Mouse (Mus musculus): ENCODE measurements around the gene Itgav. TPM values are rescaled to one million over a fixed set of nuclear protein-coding genes. Genes with fewer than 3 reads are reported as not detected.
A peak's percentile ranks its signal among the peaks of the same experiment; 100 is the strongest.
"Not testable (repeated sequence)": the region's sequence is repeated elsewhere in the genome, so short reads cannot be mapped to it uniquely, and the experiment has no call there.

Gene Itgav
- polyA plus RNA-seq, 1 experiment from 2014 or later: 75.3 TPM

DNA sequence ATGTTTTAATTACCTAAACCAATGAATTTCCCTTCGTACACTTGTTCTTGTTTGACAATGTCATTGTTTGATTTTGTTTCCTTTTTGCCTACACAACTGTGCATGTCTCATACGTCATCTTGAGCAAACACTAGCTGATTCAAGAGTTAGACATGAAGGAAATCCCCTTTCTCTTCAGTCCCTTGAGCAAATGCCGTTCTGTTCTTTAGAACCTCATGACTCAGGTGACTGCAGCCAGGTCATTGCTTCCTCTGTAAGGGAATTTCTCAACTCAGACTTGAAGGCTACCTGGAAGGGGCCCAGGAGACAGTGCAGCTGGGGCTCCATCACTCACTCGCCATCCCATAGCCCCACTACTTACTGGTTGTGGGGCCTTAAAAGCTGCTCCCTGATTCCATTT lies 23.5 kb upstream of the Itgav start:
- 34% methylated on average over 4 of the region's 4 CpGs for WGBS
- H3K36me3 ChIP-seq (ENCODE audit: control insufficient read depth, insufficient read depth, low read length): no peaks in the 10 kb centered on the region
- H3K27me3 ChIP-seq (ENCODE audit: control insufficient read depth, insufficient read depth, low read depth, low read length): no peaks in the 10 kb centered on the region
- no peak overlapping the region for H3K4me2 ChIP-seq (ENCODE audit: low read depth, low read length)
- no peaks in the 10 kb centered on the region for H3K9me3 ChIP-seq (ENCODE audit: control insufficient read depth, low read length)
- no peaks in the 10 kb centered on the region; the same call in 1 of the 2 replicates for H3K4me1 ChIP-seq (replicated peaks; ENCODE audit: control insufficient read depth, insufficient read depth, low read length)
- H3K4me3 ChIP-seq (ENCODE audit: low read length): no peak overlapping the region
- no peak overlapping the region for H3K27ac ChIP-seq (ENCODE audit: low read length)
- H3K9ac ChIP-seq (ENCODE audit: low read length): no peak overlapping the region
- no peak for ATAC-seq (ENCODE audit: low read depth)

DNA sequence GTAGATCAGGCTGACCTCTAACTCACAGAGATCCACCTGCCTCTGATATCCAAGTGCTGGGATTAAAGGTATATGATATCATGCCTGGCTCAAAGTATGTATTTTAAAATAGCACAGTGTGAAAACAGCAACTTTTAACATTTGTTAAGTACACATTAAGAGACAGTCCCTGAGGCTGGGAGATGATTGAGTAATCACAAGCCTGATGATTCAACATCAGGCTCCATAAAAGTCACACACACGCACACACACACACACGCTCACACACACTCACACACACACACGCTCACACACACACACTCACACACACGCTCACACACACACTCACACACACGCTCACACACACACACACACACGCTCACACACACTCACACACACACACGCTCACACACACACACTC lies 21.8 kb upstream of the Itgav start:
- no peak overlapping the region for H3K9ac ChIP-seq (ENCODE audit: low read length)
- ATAC-seq (ENCODE audit: low read depth): no peak
- no peaks in the 10 kb centered on the region for H3K9me3 ChIP-seq (ENCODE audit: control insufficient read depth, low read length)
- WGBS: 93% methylated on average over 7 of the region's 7 CpGs
- no peaks in the 10 kb centered on the region for H3K36me3 ChIP-seq (ENCODE audit: control insufficient read depth, insufficient read depth, low read length)
- peaks cover 3% of the 10 kb centered on the region for H3K4me1 ChIP-seq (replicated peaks; ENCODE audit: control insufficient read depth, insufficient read depth, low read length)
- H3K4me3 ChIP-seq (ENCODE audit: low read length): no peak overlapping the region
- no peak overlapping the region for H3K4me2 ChIP-seq (ENCODE audit: low read depth, low read length)
- H3K27ac ChIP-seq (ENCODE audit: low read length): no peak overlapping the region
- H3K27me3 ChIP-seq (ENCODE audit: control insufficient read depth, insufficient read depth, low read depth, low read length): no peaks in the 10 kb centered on the region

DNA sequence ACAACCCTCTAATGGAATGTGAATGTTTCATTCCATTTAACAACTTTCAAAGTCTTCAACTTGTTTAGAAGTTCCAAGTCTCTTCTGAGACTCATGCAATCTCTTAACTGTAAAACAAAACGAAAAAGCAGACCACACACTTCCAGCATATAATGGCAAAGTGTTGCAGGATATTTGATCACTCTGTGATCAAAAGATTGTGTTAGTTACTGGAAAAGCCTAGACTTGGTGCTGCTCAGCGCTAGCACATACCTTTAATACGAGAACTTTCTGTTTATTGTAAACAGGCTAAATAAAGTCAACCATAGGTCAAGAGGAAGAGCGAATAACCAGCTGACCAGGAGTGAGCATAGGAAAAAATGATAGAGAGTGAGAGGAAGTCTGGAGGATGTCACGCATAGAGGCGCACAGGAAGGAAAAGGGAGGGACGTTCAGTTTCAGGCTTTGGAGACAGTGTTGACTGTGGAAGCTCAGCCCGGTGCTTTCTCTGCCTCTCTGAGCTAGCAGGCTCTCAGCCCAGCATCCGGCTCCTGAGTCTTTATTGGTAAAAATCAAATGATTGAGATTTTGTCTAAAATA lies 18.5 kb upstream of the Itgav start:
- H3K4me3 ChIP-seq (ENCODE audit: low read length): no peak overlapping the region
- WGBS: 35% methylated on average over 9 of the region's 9 CpGs
- peak overlapping the region; percentile 32; the same call in 1 of the 2 replicates for H3K27ac ChIP-seq (ENCODE audit: low read length)
- H3K27me3 ChIP-seq (ENCODE audit: control insufficient read depth, insufficient read depth, low read depth, low read length): no peaks in the 10 kb centered on the region
- no peak overlapping the region for H3K4me2 ChIP-seq (ENCODE audit: low read depth, low read length)
- ATAC-seq (ENCODE audit: low read depth): peak; percentile 74
- H3K9ac ChIP-seq (ENCODE audit: low read length): no peak overlapping the region
- H3K4me1 ChIP-seq (replicated peaks; ENCODE audit: control insufficient read depth, insufficient read depth, low read length): peaks cover 3% of the 10 kb centered on the region
- no peaks in the 10 kb centered on the region for H3K9me3 ChIP-seq (ENCODE audit: control insufficient read depth, low read length)
- H3K36me3 ChIP-seq (ENCODE audit: control insufficient read depth, insufficient read depth, low read length): no peaks in the 10 kb centered on the region

DNA sequence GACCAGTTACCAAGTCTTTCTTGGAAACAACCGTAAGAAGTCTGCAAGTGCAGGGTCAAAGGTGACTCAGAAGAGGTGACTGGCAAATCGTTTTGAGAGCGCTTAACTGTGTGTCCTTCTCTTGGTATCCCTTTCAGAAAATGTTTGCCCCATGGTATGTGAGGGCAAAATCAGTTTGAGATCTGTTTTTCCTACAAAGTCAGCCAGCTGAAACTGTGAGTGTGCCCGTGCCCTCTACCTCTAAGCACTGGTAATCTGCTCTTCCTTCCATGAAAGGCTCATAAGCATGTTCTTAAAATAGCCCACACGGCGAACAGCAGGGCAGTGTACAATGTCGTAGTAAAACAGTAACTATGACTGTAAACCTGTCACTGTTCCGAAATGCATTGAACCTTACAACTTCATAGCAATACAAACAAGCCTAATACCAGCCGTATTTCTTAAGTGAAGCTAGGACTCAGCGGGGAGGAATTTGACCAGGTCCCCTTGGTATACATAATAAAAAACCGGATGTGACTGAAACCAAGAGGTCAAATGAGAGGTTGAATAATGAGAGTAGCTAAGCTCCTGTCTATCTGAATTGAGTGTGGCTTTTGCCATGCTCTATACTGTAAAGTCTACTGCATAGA lies 14.2 kb upstream of the Itgav start:
- H3K36me3 ChIP-seq (ENCODE audit: control insufficient read depth, insufficient read depth, low read length): no peaks in the 10 kb centered on the region
- H3K4me3 ChIP-seq (ENCODE audit: low read length): no peak overlapping the region
- H3K9ac ChIP-seq (ENCODE audit: low read length): no peak overlapping the region
- H3K27ac ChIP-seq (ENCODE audit: low read length): no peak overlapping the region
- no peaks in the 10 kb centered on the region for H3K9me3 ChIP-seq (ENCODE audit: control insufficient read depth, low read length)
- H3K27me3 ChIP-seq (ENCODE audit: control insufficient read depth, insufficient read depth, low read depth, low read length): no peaks in the 10 kb centered on the region
- 42% methylated on average over 11 of the region's 11 CpGs for WGBS
- ATAC-seq (ENCODE audit: low read depth): no peak
- H3K4me2 ChIP-seq (ENCODE audit: low read depth, low read length): no peak overlapping the region
- H3K4me1 ChIP-seq (replicated peaks; ENCODE audit: control insufficient read depth, insufficient read depth, low read length): peaks cover 9% of the 10 kb centered on the region

DNA sequence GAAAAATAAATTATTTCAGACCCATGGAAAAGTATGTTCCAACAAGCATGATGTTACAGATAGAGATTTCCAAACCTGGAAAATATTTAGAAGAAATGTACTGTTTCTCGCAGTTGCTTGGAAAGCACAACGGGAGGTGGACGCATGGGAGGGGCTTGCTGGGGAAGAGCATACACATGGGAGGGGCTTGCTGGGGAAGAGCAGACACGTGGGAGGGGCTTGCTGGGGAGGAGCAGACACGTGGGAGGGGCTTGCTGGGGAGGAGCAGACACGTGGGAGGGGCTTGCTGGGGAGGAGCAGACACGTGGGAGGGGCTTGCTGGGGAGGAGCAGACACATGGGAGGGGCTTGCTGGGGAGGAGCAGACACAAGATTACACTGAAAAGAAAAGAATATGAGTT lies 10.9 kb upstream of the Itgav start:
- not testable (repeated sequence) for H3K27ac ChIP-seq (ENCODE audit: low read length); H3K36me3 ChIP-seq (ENCODE audit: control insufficient read depth, insufficient read depth, low read length); H3K27me3 ChIP-seq (ENCODE audit: control insufficient read depth, insufficient read depth, low read depth, low read length); H3K9me3 ChIP-seq (ENCODE audit: control insufficient read depth, low read length); ATAC-seq (ENCODE audit: low read depth); H3K9ac ChIP-seq (ENCODE audit: low read length); H3K4me2 ChIP-seq (ENCODE audit: low read depth, low read length); H3K4me1 ChIP-seq (replicated peaks; ENCODE audit: control insufficient read depth, insufficient read depth, low read length); H3K4me3 ChIP-seq (ENCODE audit: low read length)
- 66% methylated on average over 7 of the region's 7 CpGs for WGBS

DNA sequence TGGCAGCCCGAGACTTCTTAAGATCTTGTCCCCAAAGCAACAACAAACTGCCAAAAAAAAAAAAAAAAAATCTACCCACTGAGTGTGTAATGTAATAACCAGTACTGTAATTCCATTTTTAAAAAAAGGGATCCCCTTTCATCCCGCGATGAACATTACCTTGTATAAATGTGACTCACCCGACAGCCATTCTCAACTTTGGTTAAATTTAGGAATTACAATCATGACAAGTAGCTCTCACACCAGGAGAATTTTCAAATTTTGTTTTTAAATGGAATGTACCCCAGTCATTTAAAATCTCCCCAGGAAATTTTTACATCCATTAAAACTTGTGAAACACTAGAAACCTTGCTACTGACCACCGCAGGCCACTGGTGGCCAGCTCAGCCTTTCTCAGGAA lies 10.3 kb upstream of the Itgav start:
- Histone ChIP-seq H3K4me2 (ENCODE audit: low read depth, low read length) (peak overlapping the region; percentile 27; the same call in 1 of the 2 replicates), H3K27me3 (ENCODE audit: control insufficient read depth, insufficient read depth, low read depth, low read length) (no peaks in the 10 kb centered on the region), H3K9ac (ENCODE audit: low read length) (no peak overlapping the region), H3K4me1 (replicated peaks; ENCODE audit: control insufficient read depth, insufficient read depth, low read length) (peaks cover 6% of the 10 kb centered on the region), H3K9me3 (ENCODE audit: control insufficient read depth, low read length) (no peaks in the 10 kb centered on the region), H3K4me3 (ENCODE audit: low read length) (no peak overlapping the region), H3K27ac (ENCODE audit: low read length) (peak overlapping the region; percentile 52; the same call in 1 of the 2 replicates), H3K36me3 (ENCODE audit: control insufficient read depth, insufficient read depth, low read length) (no peaks in the 10 kb centered on the region)
- ATAC-seq (ENCODE audit: low read depth): no peak
- WGBS: 86% methylated on average over 5 of the region's 5 CpGs

DNA sequence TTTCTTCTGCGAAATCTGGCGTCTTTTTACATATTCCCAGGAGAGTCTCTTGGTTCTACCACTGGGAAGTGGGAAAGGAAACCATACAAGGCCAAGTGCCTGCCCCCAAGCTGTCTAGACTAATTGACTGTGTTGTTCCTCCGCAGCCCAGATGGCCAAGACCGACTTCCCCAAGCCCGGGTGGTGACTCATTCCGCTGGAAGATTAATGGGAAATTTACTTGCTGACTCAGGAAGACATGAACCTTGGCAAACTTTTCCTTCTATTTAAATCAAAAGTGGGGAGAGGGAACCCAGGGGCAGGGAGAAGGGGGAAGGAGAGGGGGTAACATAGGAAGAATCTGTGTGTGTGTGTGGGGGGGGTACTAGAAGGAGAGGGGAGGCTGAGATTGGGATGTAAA lies 9.4 kb upstream of the Itgav start:
- H3K27me3 ChIP-seq (ENCODE audit: control insufficient read depth, insufficient read depth, low read depth, low read length): no peaks in the 10 kb centered on the region
- no peaks in the 10 kb centered on the region for H3K36me3 ChIP-seq (ENCODE audit: control insufficient read depth, insufficient read depth, low read length)
- no peak overlapping the region for H3K4me3 ChIP-seq (ENCODE audit: low read length)
- no peak overlapping the region for H3K9ac ChIP-seq (ENCODE audit: low read length)
- peak; percentile 95 for ATAC-seq (ENCODE audit: low read depth)
- no peaks in the 10 kb centered on the region for H3K9me3 ChIP-seq (ENCODE audit: control insufficient read depth, low read length)
- no peak overlapping the region for H3K27ac ChIP-seq (ENCODE audit: low read length)
- peaks cover 6% of the 10 kb centered on the region for H3K4me1 ChIP-seq (replicated peaks; ENCODE audit: control insufficient read depth, insufficient read depth, low read length)
- peak overlapping the region; percentile 27; the same call in 1 of the 2 replicates for H3K4me2 ChIP-seq (ENCODE audit: low read depth, low read length)
- WGBS: 17% methylated on average over 6 of the region's 6 CpGs

DNA sequence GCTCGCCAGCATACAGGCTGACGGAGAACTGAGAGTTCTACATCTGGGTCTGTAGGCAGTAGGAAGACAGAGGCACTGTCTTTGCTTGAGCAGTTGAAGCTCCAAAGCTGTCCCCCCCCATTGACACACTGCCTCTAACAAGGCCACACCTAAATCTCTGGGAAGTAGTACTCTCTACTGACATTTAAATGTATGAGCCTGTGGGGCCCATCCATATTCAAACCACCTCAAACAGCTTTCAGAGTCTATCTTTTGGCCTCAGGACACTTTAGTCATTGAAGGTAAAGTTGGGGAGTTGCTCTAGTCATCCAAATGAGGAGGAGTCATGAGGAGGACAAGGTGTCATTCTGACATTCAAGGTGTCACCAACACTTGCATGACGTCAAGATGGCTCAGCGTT lies 5.9 kb upstream of the Itgav start:
- WGBS: 82% methylated on average over 4 of the region's 4 CpGs

DNA sequence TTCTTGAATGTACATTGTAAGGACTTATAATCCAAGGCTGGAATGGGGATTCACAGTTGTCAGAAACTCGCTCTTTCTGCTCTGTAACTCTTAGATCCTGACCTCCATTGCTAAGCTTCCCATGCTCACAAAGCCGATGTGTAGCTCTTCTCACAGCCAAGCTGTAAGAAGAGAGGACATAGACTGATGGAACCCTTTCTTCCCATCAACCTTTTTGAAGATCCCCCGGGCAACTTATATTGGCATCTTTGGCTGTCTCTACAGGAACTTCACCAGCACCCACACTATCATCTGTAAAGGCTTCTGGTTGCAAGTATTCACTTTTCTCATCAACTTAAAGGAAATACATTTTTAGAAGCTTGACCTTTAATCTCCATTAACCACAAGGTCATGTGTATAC lies 2.6 kb upstream of the Itgav start:
- 84% methylated on average over 3 of the region's 3 CpGs for WGBS
- Histone ChIP-seq H3K9me3 (ENCODE audit: control insufficient read depth, low read length) (no peaks in the 10 kb centered on the region), H3K4me2 (ENCODE audit: low read depth, low read length) (no peak overlapping the region), H3K4me3 (ENCODE audit: low read length) (no peak overlapping the region), H3K9ac (ENCODE audit: low read length) (no peak overlapping the region), H3K27me3 (ENCODE audit: control insufficient read depth, insufficient read depth, low read depth, low read length) (no peaks in the 10 kb centered on the region), H3K4me1 (replicated peaks; ENCODE audit: control insufficient read depth, insufficient read depth, low read length) (peaks cover 20% of the 10 kb centered on the region), H3K27ac (ENCODE audit: low read length) (no peak overlapping the region), H3K36me3 (ENCODE audit: control insufficient read depth, insufficient read depth, low read length) (no peaks in the 10 kb centered on the region)
- no peak for ATAC-seq (ENCODE audit: low read depth)

More for the DNA sequence above, 5.9 kb upstream of the Itgav start:
- H3K27me3 ChIP-seq (ENCODE audit: control insufficient read depth, insufficient read depth, low read depth, low read length): no peaks in the 10 kb centered on the region
- peaks cover 13% of the 10 kb centered on the region for H3K4me1 ChIP-seq (replicated peaks; ENCODE audit: control insufficient read depth, insufficient read depth, low read length)
- H3K27ac ChIP-seq (ENCODE audit: low read length): no peak overlapping the region
- H3K9ac ChIP-seq (ENCODE audit: low read length): no peak overlapping the region
- H3K36me3 ChIP-seq (ENCODE audit: control insufficient read depth, insufficient read depth, low read length): no peaks in the 10 kb centered on the region
- no peaks in the 10 kb centered on the region for H3K9me3 ChIP-seq (ENCODE audit: control insufficient read depth, low read length)
- no peak overlapping the region for H3K4me3 ChIP-seq (ENCODE audit: low read length)
- ATAC-seq (ENCODE audit: low read depth): no peak
- H3K4me2 ChIP-seq (ENCODE audit: low read depth, low read length): no peak overlapping the region
